Mouse (Mus musculus) testis, adult 2 months (tissue): Measurements from ENCODE around the gene Cysrt1.

Experiments
- CTCF ChIP-seq: fragments of 200-500 bp; IDR thresholded peaks from 2 replicates; pipeline ENCODE4 v1.5.1; 2012; ENCODE audit warnings: low read depth, mild to moderate bottlenecking, inconsistent platforms, low read length, moderate library complexity; ENCODE audit not compliant: control insufficient read depth, insufficient read depth, insufficient replicate concordance
- POLR2A ChIP-seq: fragments of 200-500 bp; IDR thresholded peaks from 2 replicates; pipeline ENCODE4 v1.6.1; 2012; ENCODE audit warnings: low read depth, mild to moderate bottlenecking, inconsistent platforms, low read length, moderate library complexity; ENCODE audit not compliant: control insufficient read depth

DNA sequence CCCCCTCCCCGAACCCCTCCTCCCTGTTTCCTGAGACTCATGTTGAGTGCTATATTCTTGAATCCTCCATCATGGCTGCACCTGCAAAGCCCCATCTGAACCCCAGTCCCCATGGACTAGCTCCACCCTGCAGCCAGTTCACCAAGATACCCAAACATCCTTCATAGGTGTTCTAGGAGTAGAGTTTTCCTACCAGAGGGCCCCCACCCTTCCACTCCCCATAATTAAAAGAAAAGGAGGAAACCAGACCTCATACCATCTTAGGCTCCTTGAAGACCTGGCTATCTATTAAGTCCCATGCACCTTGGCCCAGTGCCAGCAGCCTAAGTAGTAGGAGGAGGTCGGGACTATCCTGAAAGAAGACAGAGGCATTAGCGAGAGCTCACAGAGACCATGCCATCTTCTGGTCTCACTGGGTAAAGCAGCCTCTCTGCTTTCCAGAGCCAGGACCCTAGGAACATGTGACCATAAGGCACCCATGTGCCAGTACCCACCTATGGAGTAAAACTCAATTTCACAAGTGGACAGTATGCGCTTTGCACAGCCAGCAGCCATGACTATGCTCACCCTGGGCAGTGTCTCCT is 38.5 kb downstream of the Cysrt1 start:
- TF ChIP-seq POLR2A (no peak), CTCF (no peak)
